ENCODE assay signal across 8 mouse cellular contexts in genomic region chr17:48002486-48002885, GRCm38 (mm10). TPM values are rescaled to one million over a fixed set of nuclear protein-coding genes. Genes with fewer than 3 reads are reported as not detected.
DNase-seq lines count a peak whose midpoint lies in the region; ATAC-seq and TF ChIP-seq lines count a peak whose summit lies in the region.

No protein-coding gene starts in this region.

- no peak for ATAC-seq in heart, postnatal 0 days (ENCODE audit: insufficient read depth, low read depth)
- peak; percentile 7; the same call in 1 of the 2 replicates for ATAC-seq in neural tube, embryonic 14.5 days (ENCODE audit: low read depth)

- H3K4me2 ChIP-seq in heart, postnatal 0 days (ENCODE audit: low read depth, low read length), result peak overlapping the region; percentile 71; the same call in 1 of the 2 replicates
- H3K4me2 ChIP-seq in neural tube, embryonic 14.5 days (ENCODE audit: low read depth, low read length), result peak overlapping the region; percentile 50

- peak overlapping the region; percentile 81 for H3K27ac ChIP-seq in heart, postnatal 0 days (ENCODE audit: low read depth)
- H3K27ac ChIP-seq in neural tube, embryonic 14.5 days (ENCODE audit: low read depth, low read length), result no peak overlapping the region

- H3K4me3 ChIP-seq in heart, postnatal 0 days (ENCODE audit: low read depth, low read length), result no peak overlapping the region
- peak overlapping the region; percentile 23; the same call in 1 of the 2 replicates for H3K4me3 ChIP-seq in neural tube, embryonic 14.5 days (ENCODE audit: low read depth, low read length)

- H3K27me3 ChIP-seq in heart, postnatal 0 days (ENCODE audit: control insufficient read depth, insufficient read depth, low read length), result no peaks in the 10 kb centered on the region
- no peaks in the 10 kb centered on the region for H3K27me3 ChIP-seq in neural tube, embryonic 14.5 days (ENCODE audit: control insufficient read depth, insufficient read depth, low read length)

- no peaks in the 10 kb centered on the region for H3K36me3 ChIP-seq in heart, postnatal 0 days (replicated peaks; ENCODE audit: control insufficient read depth, insufficient read depth, low read length)
- H3K36me3 ChIP-seq in neural tube, embryonic 14.5 days (ENCODE audit: control insufficient read depth, insufficient read depth, low read length), result no peaks in the 10 kb centered on the region

- intact Hi-C loops in heart, postnatal 25 days (cut with DNase I), result no loop called here

- no peak for TF ChIP-seq CTCF in heart, postnatal 0 days (IDR thresholded peaks at IDR 0.05; ENCODE audit: low read depth)

- no peak for DNase-seq in heart, postnatal 0 days (ENCODE audit: low spot score)
- DNase-seq in heart, postnatal 25 days (ENCODE audit: low spot score), result no peak
- DNase-seq in gonadal fat pad, adult 2 months (ENCODE audit: low read depth), result peak; percentile 5
- peak; percentile 49 to 51 for DNase-seq in kidney, postnatal 36 days
- DNase-seq in frontal cortex, postnatal 14 days (ENCODE audit: low spot score in 2 of 2), result no peak
- no peak for DNase-seq in thymus, postnatal 10 days (ENCODE audit: low spot score in 2 of 2)
- no peak for DNase-seq in gastrocnemius, postnatal 25 days

- TF ChIP-seq EP300 in heart, postnatal 0 days (IDR thresholded peaks at IDR 0.05; ENCODE audit: low read depth), result no peak

- H3K9ac ChIP-seq in heart, postnatal 0 days (replicated peaks; ENCODE audit: low read depth, low read length), result no peak overlapping the region
- H3K9ac ChIP-seq in neural tube, embryonic 14.5 days (replicated peaks; ENCODE audit: low read depth, low read length), result peak overlapping the region; percentile 3; the same call in 1 of the 2 replicates

- H3K4me1 ChIP-seq in heart, postnatal 0 days (ENCODE audit: control insufficient read depth, insufficient read depth), result peaks cover 10% of the 10 kb centered on the region
- no peaks in the 10 kb centered on the region for H3K4me1 ChIP-seq in neural tube, embryonic 14.5 days (ENCODE audit: control insufficient read depth, insufficient read depth, low read length)

- WGBS in heart, postnatal 0 days, result 77% methylated on average over 4 of the region's 4 CpGs
- 57% methylated on average over 4 of the region's 4 CpGs for WGBS in neural tube, embryonic 14.5 days

- H3K9me3 ChIP-seq in heart, postnatal 0 days (replicated peaks; ENCODE audit: control insufficient read depth, low read length), result no peaks in the 10 kb centered on the region
- no peaks in the 10 kb centered on the region for H3K9me3 ChIP-seq in neural tube, embryonic 14.5 days (ENCODE audit: control insufficient read depth, low read length)

RNA-seq across cellular contexts. Expression of gene 1700122O11Rik, which starts 35.6 kb away (rescaled TPM):
- not detected in 2 replicates for total RNA-seq in heart, postnatal 0 days (2014; rRNA removed; ENCODE audit: low replicate concordance)
- polyA plus RNA-seq in heart, postnatal 0 days (2015; fragmentation: Nextera tagmentation; extraction: Ambion mirVana), result not detected in 2 replicates
- total RNA-seq in heart, postnatal 25 days (2021), result not detected
- polyA plus RNA-seq in gonadal fat pad, adult 2 months (2012; rRNA removed), result not detected in 2 replicates
- not detected in 2 replicates for polyA plus RNA-seq in neural tube, embryonic 14.5 days (2014; fragmentation: Nextera tagmentation; extraction: Ambion mirVana)
- total RNA-seq in gastrocnemius, postnatal 25 days (2021), result not detected

Comparison
In these comparisons a context has a peak if more than half of its experiments do, and no peak if none do; other contexts are left out.
1. DNase-seq: peak in gonadal fat pad, adult 2 months (single experiment) and kidney, postnatal 36 days (2 of 2); none in heart, postnatal 0 days (single experiment), heart, postnatal 25 days (single experiment), frontal cortex, postnatal 14 days (0 of 2), thymus, postnatal 10 days (0 of 2) and gastrocnemius, postnatal 25 days (single experiment).